Mouse (Mus musculus) embryo, embryonic 9.5 days (tissue): ENCODE measurements around the gene Apool.
A peak's percentile ranks its signal among the peaks of the same experiment; 100 is the strongest.

ENCODE experiments used
- DNase-seq: peaks from one replicate; pipeline ENCODE4 v3.0.0-alpha.2; 2017; ENCODE audit errors: extremely low spot score

The Apool gene

DNA sequence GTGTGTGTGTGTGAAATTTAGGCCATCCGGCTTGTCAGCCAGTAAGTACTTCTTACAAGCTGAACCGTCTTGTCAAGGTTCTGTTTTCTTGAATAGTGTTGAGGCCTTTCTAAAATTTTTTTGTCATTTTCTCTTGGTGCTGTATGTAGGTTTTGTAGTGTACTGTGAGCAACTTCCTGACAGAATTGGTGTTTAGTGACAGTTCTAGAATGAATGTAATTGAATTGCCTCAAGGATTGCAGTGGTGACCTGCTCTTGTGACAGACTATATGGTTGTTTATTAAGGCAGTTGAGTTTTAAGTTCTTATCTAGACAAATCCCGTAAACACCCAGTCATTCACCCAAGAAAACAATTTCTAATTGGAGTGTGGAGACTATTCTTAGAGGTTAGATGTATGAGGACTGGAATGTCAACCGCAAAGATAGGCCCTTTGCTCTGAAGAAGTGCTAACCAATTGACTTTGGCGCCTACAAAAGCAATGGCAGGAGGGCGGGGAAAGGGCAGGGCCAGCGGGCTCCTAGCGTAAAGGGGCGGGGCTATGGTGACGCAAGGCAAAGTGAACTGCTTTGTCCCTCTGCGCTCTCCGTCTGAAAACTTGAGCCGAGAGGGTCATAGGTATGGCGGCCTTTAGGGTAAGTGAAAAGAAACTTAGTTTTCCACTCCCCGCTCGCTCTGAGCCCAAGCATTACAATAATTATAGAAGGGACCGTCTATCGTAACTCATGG lies at the start of gene Apool:
Apool (plus strand) TSS at position 531 of the 727 bp plus-strand sequence.
- DNase-seq = peak; percentile 81

DNA sequence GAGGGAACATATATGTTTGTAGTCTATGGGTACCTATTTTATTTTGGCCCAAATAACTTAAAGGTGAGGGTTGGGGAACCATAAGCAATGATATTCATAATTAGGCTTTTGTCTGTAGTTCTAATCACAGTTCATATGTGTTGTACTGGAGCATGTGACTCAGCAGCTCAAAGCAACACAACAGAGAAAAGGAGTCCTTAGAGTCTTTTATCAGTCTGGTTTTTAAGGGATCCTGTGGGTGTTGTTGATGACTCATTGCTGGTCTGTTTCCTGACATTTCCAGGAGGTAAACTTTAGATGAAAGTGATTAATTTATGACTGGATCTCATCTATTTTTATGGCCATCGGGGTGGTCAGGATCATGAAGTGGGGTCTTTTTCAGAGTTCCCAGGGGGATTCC lies 37.6 kb upstream of the Apool start:
- no peak for DNase-seq

DNA sequence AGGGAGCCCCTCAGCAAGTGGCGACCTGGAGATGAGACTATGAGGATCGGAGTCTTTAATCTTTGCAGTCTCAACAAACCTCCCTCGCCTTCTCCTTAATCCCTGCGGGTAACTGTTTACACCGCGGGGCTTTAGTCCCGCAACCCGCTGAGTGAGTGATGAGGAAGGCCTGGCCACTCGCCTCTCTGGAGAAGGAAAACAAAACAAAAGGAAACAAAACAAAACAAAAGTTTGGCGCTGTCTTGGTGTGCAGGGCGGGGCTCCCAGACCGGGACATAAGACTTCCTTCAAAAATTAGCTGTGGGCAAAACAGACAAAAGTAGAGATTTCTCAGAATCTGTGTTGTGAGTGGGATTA lies 375 bp downstream of the Apool start:
- DNase-seq = no peak

DNA sequence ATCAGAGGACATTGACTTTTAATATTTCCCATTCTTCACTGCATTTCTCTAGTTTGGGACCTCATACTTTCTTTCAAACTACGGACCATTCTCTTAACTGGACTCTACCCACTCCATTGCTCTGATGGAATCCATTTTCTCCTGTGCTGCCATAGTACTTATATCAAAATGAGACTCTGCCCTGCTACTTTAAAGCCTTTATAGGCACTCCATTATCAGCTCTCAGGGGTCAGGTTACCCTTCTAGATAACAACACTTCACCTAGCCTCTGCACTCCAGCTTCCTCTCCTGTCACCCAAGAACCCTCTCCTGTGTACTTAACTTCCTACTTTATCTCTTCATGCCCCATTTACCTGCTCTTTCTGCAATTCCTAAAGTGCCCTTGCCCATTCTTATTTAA lies 960 bp downstream of the Apool start:
- DNase-seq = no peak

GRCm38 (mm10) chrX:112320273-112320672 lies 9.1 kb downstream of the Apool start:
- DNase-seq = no peak

GRCm38 (mm10) chrX:112339486-112339885 lies 28.4 kb downstream of the Apool start:
- no peak for DNase-seq

- DNase-seq = no peak
These were observed 36.6 kb downstream of the Apool start for GRCm38 (mm10) chrX:112347467-112348394.

- peak; percentile 4 for DNase-seq
These were observed 37.3 kb downstream of the Apool start for GRCm38 (mm10) chrX:112348395-112348791.

- no peak for DNase-seq
These were observed 57.3 kb downstream of the Apool start for GRCm38 (mm10) chrX:112368426-112368825.

GRCm38 (mm10) chrX:112370577-112371410 lies 59.7 kb downstream of the Apool start:
- peak; percentile 37 for DNase-seq

DNA sequence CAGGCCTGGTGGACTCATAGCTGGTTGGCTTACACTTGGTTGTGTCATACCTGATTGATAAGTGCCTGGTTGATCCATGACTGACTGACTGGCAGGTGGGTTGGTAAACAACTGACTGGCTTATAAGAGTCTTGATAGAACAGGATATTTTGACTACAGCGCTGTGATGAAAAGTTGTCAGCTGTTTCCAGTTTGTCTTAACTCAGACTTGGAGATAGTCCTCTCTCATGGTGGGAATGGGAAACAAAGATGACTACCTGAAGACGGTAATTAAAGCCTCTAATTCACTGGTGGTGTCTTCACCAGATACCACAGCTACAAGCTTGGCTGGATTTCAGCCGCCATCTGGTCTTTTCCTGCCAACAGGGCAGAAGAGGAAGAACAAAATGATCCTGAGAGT lies 95.5 kb downstream of the Apool start, which contains the start of gene Satl1:
Satl1 (minus strand) TSS at position 101 of the 400 bp plus-strand sequence.
- DNase-seq = no peak

DNA sequence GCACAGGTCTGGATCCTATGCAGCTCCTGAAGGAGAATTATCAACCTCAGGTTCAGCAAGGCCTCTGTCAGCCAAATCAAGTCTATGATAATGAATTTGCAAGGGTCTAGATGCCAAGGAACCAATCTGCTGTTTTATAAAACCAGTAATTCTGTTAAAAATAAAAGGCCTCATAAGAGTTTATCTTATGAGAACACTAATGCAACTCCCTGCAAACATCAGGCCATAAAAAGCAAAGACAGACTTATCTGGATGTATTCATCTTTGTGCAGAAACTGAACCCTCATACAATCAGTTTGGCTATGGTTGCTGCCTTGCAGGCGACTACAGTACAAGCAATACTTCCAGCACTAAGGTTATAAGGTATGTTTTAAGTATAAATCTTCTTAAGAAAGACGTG lies 101.2 kb downstream of the Apool start:
- DNase-seq = no peak
